Mouse (Mus musculus): ENCODE data around the gene Abcc6.

Abcc6 gene

GRCm38 (mm10) chr7:45928626-45929295 lies 101.3 kb downstream of the Abcc6 start:
- no peak for DNase-seq

GRCm38 (mm10) chr7:45924429-45924816 lies 105.7 kb downstream of the Abcc6 start:
- peak; percentile 37 to 56 for DNase-seq

GRCm38 (mm10) chr7:45923762-45924428 lies 106.2 kb downstream of the Abcc6 start, which contains the start of gene Ccdc114:
Gene Ccdc114, plus strand, starts transcription at chr7:45924072.
- DNase-seq: peak; percentile 87 to 93

- DNase-seq: peak; percentile 95 to 96
Measured at GRCm38 (mm10) chr7:45922928-45923761, 107.0 kb downstream of the Abcc6 start.

- DNase-seq: no peak
Measured at GRCm38 (mm10) chr7:45921950-45922600, 108.0 kb downstream of the Abcc6 start.

GRCm38 (mm10) chr7:45921242-45921621 lies 108.9 kb downstream of the Abcc6 start, which contains the start of gene Emp3:
Gene Emp3, minus strand, starts transcription at chr7:45921404.
- peak; percentile 28 to 54 for DNase-seq

GRCm38 (mm10) chr7:45920583-45921241 lies 109.4 kb downstream of the Abcc6 start:
- DNase-seq: no peak

- DNase-seq: no peak
Measured at GRCm38 (mm10) chr7:45919761-45920160, 110.3 kb downstream of the Abcc6 start.

GRCm38 (mm10) chr7:45919083-45919671 lies 110.9 kb downstream of the Abcc6 start:
- peak in 1 of 2 experiments; percentile 38 for DNase-seq

- DNase-seq: no peak
Measured at GRCm38 (mm10) chr7:45917926-45918325, 112.2 kb downstream of the Abcc6 start.

Data from kidney, postnatal 36 days (tissue).